Mouse (Mus musculus) kidney, adult 2 months (tissue): ENCODE results near the gene Olfr150. TPM values are rescaled to one million over a fixed set of nuclear protein-coding genes. Genes with fewer than 3 reads are reported as not detected.
"Not testable (repeated sequence)": the region's sequence is repeated elsewhere in the genome, so short reads cannot be mapped to it uniquely, and the experiment has no call there.

Source experiments
- DNase-seq: peaks from one replicate; pipeline ENCODE4 v3.0.0; 2021
- H3K27ac ChIP-seq: fragments of 200-500 bp; 2 replicates; pipeline ENCODE4 v1.5.1; 2012; ENCODE audit warnings: low read depth, low read length, control low read depth, inconsistent platforms; ENCODE audit not compliant: insufficient read depth
- H3K27me3 ChIP-seq: fragments of 200-500 bp; replicated peaks from 2 replicates; pipeline ENCODE4 v1.6.1; 2012; ENCODE audit warnings: mild to moderate bottlenecking, moderate library complexity, low read length, inconsistent platforms; ENCODE audit not compliant: control insufficient read depth, insufficient read depth
- H3K36me3 ChIP-seq: fragments of 200-500 bp; 2 replicates; pipeline ENCODE4 v1.6.1; 2012; ENCODE audit warnings: mild to moderate bottlenecking, moderate library complexity, low read length, inconsistent platforms; ENCODE audit not compliant: control insufficient read depth, insufficient read depth
- H3K4me1 ChIP-seq: fragments of 200-500 bp; 2 replicates; pipeline ENCODE4 v1.6.1; 2011; ENCODE audit warnings: low read length; ENCODE audit not compliant: control insufficient read depth, insufficient read depth
- H3K4me3 ChIP-seq: fragments of 200-500 bp; 2 replicates; pipeline ENCODE4 v1.5.1; 2011; ENCODE audit warnings: mild to moderate bottlenecking, low read depth, low read length, control low read depth; ENCODE audit not compliant: insufficient read depth
- CTCF ChIP-seq: fragments of 200-500 bp; conservative IDR thresholded peaks from 2 replicates; pipeline ENCODE4 v1.5.1; 2011; ENCODE audit warnings: low read depth, mild to moderate bottlenecking, control low read depth, low read length, moderate library complexity, mixed read lengths; ENCODE audit not compliant: insufficient read depth, insufficient read length
- POLR2A ChIP-seq: fragments of 200-500 bp; IDR thresholded peaks from one replicate; pipeline ENCODE4 v1.6.1; 2011; ENCODE audit warnings: low read depth, low read length, control low read depth
- WGBS: fragments of 180-500 bp; shearing (Covaris S2); methylation state at CpG from one replicate; pipeline ENCODE4 v1.1.7; 2018; 5-methylcytosine and 5-hydroxymethylcytosine counted together
- polyA plus RNA-seq: library from polyadenylated mRNA; depleted of rRNA; stranded (reverse); fragments of >200 nt; gene quantifications from 2 replicates; pipeline ENCODE4 v1.2.3, GENCODE M21; 2012; rRNA removed

Olfr150 gene
- not detected in 2 replicates for polyA plus RNA-seq

- no peak for DNase-seq
- Histone ChIP-seq H3K36me3 (no peaks in the 10 kb centered on the region), H3K27ac (no peak within 1 kb of the TSS), H3K4me1 (no peaks in the 10 kb centered on the region), H3K4me3 (no peak within 1 kb of the TSS), H3K27me3 (no peaks in the 10 kb centered on the region)
- no peak for TF ChIP-seq POLR2A
- TF ChIP-seq CTCF = no peak
Measured at GRCm38 (mm10) chr9:39730678-39731077, at the start of gene Olfr150. Gene Olfr150 (plus strand): TSS chr9:39730978.

GRCm38 (mm10) chr9:39701123-39701522, 29.7 kb upstream of the Olfr150 start:
- DNase-seq, H3K27me3 ChIP-seq, H3K4me3 ChIP-seq, H3K36me3 ChIP-seq, H3K27ac ChIP-seq, H3K4me1 ChIP-seq: not testable (repeated sequence)
- WGBS = 76% methylated on average over 8 of the region's 8 CpGs

DNA sequence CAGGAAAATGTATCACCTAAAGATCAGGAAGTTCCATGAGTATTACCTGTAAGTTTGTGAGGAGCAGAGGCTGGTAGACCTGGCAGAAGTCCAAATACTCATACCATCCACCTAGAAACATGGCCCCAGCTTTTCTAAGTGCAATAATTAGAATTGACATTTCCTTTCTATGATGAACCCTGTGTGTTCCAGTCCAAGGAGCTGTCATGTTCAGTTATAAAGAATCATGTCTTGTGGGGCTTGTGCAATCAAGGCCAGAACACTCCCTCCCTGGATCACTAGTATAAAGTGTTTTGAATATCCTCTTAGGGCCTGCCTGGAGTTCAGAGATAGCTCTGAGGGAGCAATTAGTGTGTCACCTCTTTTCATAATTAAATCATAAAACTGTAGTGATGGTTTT, 23.8 kb upstream of the Olfr150 start, which contains the start of gene Olfr149:
Olfr149 (minus strand) TSS at position 101 of the 400 bp plus-strand sequence.
- DNase-seq = no peak
- TF ChIP-seq CTCF = no peak
- no peak for TF ChIP-seq POLR2A
- no peak within 1 kb of the TSS for H3K27ac ChIP-seq
- no peaks in the 10 kb centered on the region for H3K27me3 ChIP-seq
- H3K36me3 ChIP-seq = no peaks in the 10 kb centered on the region
- no peaks in the 10 kb centered on the region for H3K4me1 ChIP-seq
- no peak within 1 kb of the TSS for H3K4me3 ChIP-seq

- 32% methylated on average over 3 of the region's 3 CpGs for WGBS
- Histone ChIP-seq H3K4me3 (no peak overlapping the region), H3K27ac (no peak overlapping the region), H3K27me3 (no peaks in the 10 kb centered on the region), H3K4me1 (no peaks in the 10 kb centered on the region), H3K36me3 (no peaks in the 10 kb centered on the region)
- peak; percentile 19 for DNase-seq
- no peak for TF ChIP-seq POLR2A
- no peak for TF ChIP-seq CTCF
Measured at GRCm38 (mm10) chr9:39708958-39709357, 21.8 kb upstream of the Olfr150 start.

- Histone ChIP-seq H3K36me3 (no peaks in the 10 kb centered on the region), H3K27me3 (no peaks in the 10 kb centered on the region), H3K4me1 (no peaks in the 10 kb centered on the region), H3K27ac (no peak within 1 kb of the TSS), H3K4me3 (no peak within 1 kb of the TSS)
- DNase-seq = no peak
- no peak for TF ChIP-seq CTCF
- no peak for TF ChIP-seq POLR2A
Measured at GRCm38 (mm10) chr9:39711053-39711452, 19.7 kb upstream of the Olfr150 start, which contains the start of gene Olfr965. Gene Olfr965 (plus strand): TSS chr9:39711353.

DNA sequence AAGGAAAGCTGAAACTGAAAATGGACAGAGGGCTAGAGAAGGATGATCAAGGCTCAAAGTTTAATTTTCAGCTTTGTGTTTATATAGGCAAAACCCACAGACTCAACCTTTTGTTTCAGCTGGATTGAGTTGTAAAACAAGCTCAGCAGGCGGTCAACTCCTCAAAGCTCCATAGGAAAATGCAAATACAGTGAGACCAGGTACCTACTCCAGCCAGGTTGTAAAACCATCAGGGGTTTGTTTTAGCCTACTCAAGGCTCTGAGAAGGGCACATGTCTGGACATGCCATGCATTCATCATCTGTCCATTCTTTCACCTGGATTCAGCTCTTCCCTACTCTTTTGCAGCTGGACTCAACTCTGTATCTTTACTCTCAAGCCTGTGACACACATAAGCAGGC, 10.0 kb downstream of the Olfr150 start:
- H3K4me3 ChIP-seq = no peak overlapping the region
- no peaks in the 10 kb centered on the region for H3K27me3 ChIP-seq
- TF ChIP-seq POLR2A (no peak), CTCF (no peak)
- no peak overlapping the region for H3K27ac ChIP-seq
- WGBS = 81% methylated on average over 1 of the region's 1 CpGs
- DNase-seq = no peak
- no peaks in the 10 kb centered on the region for H3K36me3 ChIP-seq
- no peaks in the 10 kb centered on the region for H3K4me1 ChIP-seq

DNA sequence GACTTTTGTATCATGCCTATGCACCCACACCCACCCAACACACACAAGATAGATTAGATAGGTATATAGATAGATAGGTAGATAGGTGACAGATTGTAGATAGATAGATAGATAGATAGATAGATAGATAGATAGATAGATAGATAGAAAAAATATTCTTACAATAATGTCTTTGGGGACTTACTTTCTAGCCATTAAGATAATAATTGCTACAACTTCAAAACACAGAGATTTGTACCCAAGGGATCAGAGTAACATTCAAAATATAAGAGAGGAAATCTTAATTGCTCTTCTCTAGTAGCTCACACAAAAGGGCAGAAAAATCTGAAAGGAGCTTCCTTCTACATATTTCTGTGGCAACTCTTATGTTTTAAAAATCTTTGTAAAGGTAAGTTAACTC, 15.2 kb downstream of the Olfr150 start, which contains the start of gene Olfr967:
Olfr967 (plus strand) TSS at position 301 of the 400 bp plus-strand sequence.
- no peak for DNase-seq
- Histone ChIP-seq H3K36me3 (no peaks in the 10 kb centered on the region), H3K27ac (no peak within 1 kb of the TSS), H3K4me3 (no peak within 1 kb of the TSS), H3K27me3 (no peaks in the 10 kb centered on the region), H3K4me1 (no peaks in the 10 kb centered on the region)
- no peak for TF ChIP-seq CTCF
- no peak for TF ChIP-seq POLR2A

DNA sequence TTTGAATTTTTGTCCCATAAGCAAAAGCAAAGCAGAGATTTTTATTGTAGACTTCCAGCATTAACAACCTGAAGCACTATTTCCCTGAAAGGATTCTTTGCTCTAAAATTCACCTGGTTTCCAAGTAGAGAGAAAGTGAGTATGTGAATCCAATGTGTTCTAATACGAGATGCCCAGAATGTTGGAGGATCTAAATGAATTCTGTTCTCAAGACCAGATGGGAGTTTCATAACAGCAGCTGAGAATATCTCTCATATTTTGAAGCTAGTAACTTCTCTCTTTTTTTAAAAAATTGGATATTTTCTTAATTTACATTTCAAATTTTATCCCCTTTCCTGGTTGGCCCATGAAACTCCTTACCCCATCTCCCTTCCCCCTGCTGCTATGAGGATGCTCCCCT, 15.7 kb downstream of the Olfr150 start:
- 93% methylated on average over 1 of the region's 1 CpGs for WGBS
- no peak overlapping the region for H3K4me3 ChIP-seq
- H3K4me1 ChIP-seq = no peaks in the 10 kb centered on the region
- H3K27ac ChIP-seq = no peak overlapping the region
- no peaks in the 10 kb centered on the region for H3K27me3 ChIP-seq
- no peak for DNase-seq
- H3K36me3 ChIP-seq = no peaks in the 10 kb centered on the region
- TF ChIP-seq POLR2A (no peak), CTCF (no peak)
